Mouse (Mus musculus): Measurements from ENCODE around the gene BC048507. TPM values are rescaled to one million over a fixed set of nuclear protein-coding genes. Genes with fewer than 3 reads are reported as not detected.

Gene BC048507
- total RNA-seq, 4 experiments from 2014 or later, result not detected

Other genes with a start within 250 kb of the BC048507 start
- 1 to 10 TPM in 1 of 4 experiments, under 1 TPM in 3; 0.64 to 1.5 (median 0.87) TPM for gene Gm49345, start 225.6 kb upstream of the BC048507 start, total RNA-seq (2022)
- gene Zfp729a, start 225.5 kb upstream of the BC048507 start, total RNA-seq (2022), result 1 to 10 TPM; 2.1 to 3.6 (median 2.7) TPM
- gene Zfp738, start 176.3 kb upstream of the BC048507 start, total RNA-seq (2022), result 1 to 10 TPM; 3.1 to 4.8 (median 3.6) TPM
- 1 to 10 TPM; 5.6 to 6.2 (median 5.6) TPM for gene Zfp65, start 134.2 kb upstream of the BC048507 start, total RNA-seq (2022)
- 1 to 10 TPM; 2.3 to 3.3 (median 2.9) TPM for gene Zfp85, start 108.1 kb upstream of the BC048507 start, total RNA-seq (2022)
- 1 to 10 TPM; 3.7 to 5.5 (median 4.4) TPM for gene Zfp493, start 83.6 kb upstream of the BC048507 start, total RNA-seq (2022)
- gene Zfp273, start 49.6 kb upstream of the BC048507 start, total RNA-seq (2022), result 1 to 10 TPM; 1.3 to 2.0 (median 1.6) TPM
- gene Gm10037, start 32.2 kb upstream of the BC048507 start, total RNA-seq (2022), result 1 to 10 TPM in 3 of 4 experiments, under 1 TPM in 1; 0.59 to 2.0 (median 1.4) TPM

Measured in gastrocnemius, adult 8-10 months (tissue).